In genomic region chr11:115899486-115900266, GRCm38 (mm10) we compare ENCODE assay signal across 8 mouse cellular contexts. TPM values are rescaled to one million over a fixed set of nuclear protein-coding genes. Genes with fewer than 3 reads are reported as not detected.
A peak's percentile ranks its signal among the peaks of the same experiment; 100 is the strongest.
DNase-seq lines count a peak whose midpoint lies in the region; ATAC-seq and TF ChIP-seq lines count a peak whose summit lies in the region.

Gene Smim5 (plus strand): TSS chr11:115899966.

- peak within 1 kb of the TSS; percentile 25 for H3K4me2 ChIP-seq in lung, embryonic 15.5 days

- no peak for TF ChIP-seq CTCF in small intestine, adult 2 months (IDR thresholded peaks at IDR 0.05; ENCODE audit: extremely low read depth, insufficient read length, insufficient replicate concordance, low read depth, low read length)

- peaks cover 8% of the 10 kb centered on the region; the same call in 1 of the 2 replicates for H3K36me3 ChIP-seq in lung, embryonic 15.5 days
- peaks cover 21% of the 10 kb centered on the region for H3K36me3 ChIP-seq in small intestine, adult 2 months (ENCODE audit: control insufficient read depth, insufficient read depth, low read length)

- peaks cover 59% of the 10 kb centered on the region for H3K4me1 ChIP-seq in lung, embryonic 15.5 days
- peaks cover 27% of the 10 kb centered on the region for H3K4me1 ChIP-seq in small intestine, adult 2 months (ENCODE audit: control insufficient read depth, insufficient read depth, insufficient read length, low read length)

- H3K4me3 ChIP-seq in lung, embryonic 15.5 days = no peak within 1 kb of the TSS
- H3K4me3 ChIP-seq in small intestine, adult 2 months (ENCODE audit: low read depth, low read length) = peak within 1 kb of the TSS; percentile 7; the same call in 1 of the 2 replicates

- TF ChIP-seq POLR2A in small intestine, adult 2 months (IDR thresholded peaks at IDR 0.05; ENCODE audit: low read depth, low read length) = no peak

- ATAC-seq in granulocyte monocyte progenitor cell, adult 5-6 weeks (replicated peaks; ENCODE audit: poor library complexity, severe bottlenecking) = peak; percentile 26
- ATAC-seq in lung, embryonic 15.5 days (ENCODE audit: borderline replicate concordance, extremely low read depth, low FRiP score, low TSS enrichment) = peak; percentile 68

- peak within 1 kb of the TSS; percentile 73 for H3K27ac ChIP-seq in lung, embryonic 15.5 days
- H3K27ac ChIP-seq in small intestine, adult 2 months (ENCODE audit: insufficient read depth, low read depth, low read length) = no peak within 1 kb of the TSS; the same call in 1 of the 2 replicates

- DNase-seq in 3T3-L1 (ENCODE audit: low read depth, low spot score) (peak; percentile 85), WW6 (ENCODE audit: low read depth, low spot score) (peak; percentile 69)
- DNase-seq in kidney, adult 11 months = peak; percentile 92
- no peak for DNase-seq in cerebellum, adult 8-10 months
- no peak for DNase-seq in frontal cortex, postnatal 10 days (ENCODE audit: low spot score in 2 of 2)

- no peaks in the 10 kb centered on the region for H3K27me3 ChIP-seq in lung, embryonic 15.5 days
- no peaks in the 10 kb centered on the region for H3K27me3 ChIP-seq in small intestine, adult 2 months (ENCODE audit: control insufficient read depth, insufficient read depth, low read length)

- 26% methylated on average over 16 of the region's 16 CpGs for WGBS in lung, embryonic 15.5 days
- WGBS in small intestine, adult 2 months = 49% methylated on average over 16 of the region's 16 CpGs

- no peak within 1 kb of the TSS for H3K9ac ChIP-seq in lung, embryonic 15.5 days

- no peaks in the 10 kb centered on the region for H3K9me3 ChIP-seq in lung, embryonic 15.5 days

RNA-seq across cellular contexts. Expression of gene Smim5, which starts in this region (rescaled TPM):
- 7.1 and 10.4 TPM in 2 replicates for total RNA-seq in granulocyte monocyte progenitor cell, adult 5-6 weeks (2014; fragmentation: Nextera tagmentation)
- 3.5 and 7.8 TPM in 2 replicates for total RNA-seq in granulocyte monocyte progenitor cell, adult 5-6 weeks (2017)
- 3.6 and 4.8 TPM in 2 replicates for polyA plus RNA-seq in lung, embryonic 15.5 days (2015; fragmentation: Nextera tagmentation; extraction: Ambion mirVana)
- 0.72 and 2.2 TPM in 2 replicates for polyA plus RNA-seq in small intestine, adult 2 months (2012; rRNA removed)

Comparison
In these comparisons a context has a peak if more than half of its experiments do, and no peak if none do; other contexts are left out.
1. DNase-seq: peak in 3T3-L1 (single experiment), WW6 (single experiment) and kidney, adult 11 months (single experiment); none in cerebellum, adult 8-10 months (single experiment) and frontal cortex, postnatal 10 days (0 of 2).